Mouse (Mus musculus) hindbrain, postnatal 0 days (tissue): ENCODE measurements around the gene Cplx2. TPM values are rescaled to one million over a fixed set of nuclear protein-coding genes. Genes with fewer than 3 reads are reported as not detected.

Experiments used
- ATAC-seq: fragments of 200-750 bp; cut with Nextera tagmentation; 2 replicates; pipeline ENCODE4 v1.8.0; 2017; ENCODE audit warnings: mild to moderate bottlenecking, moderate TSS enrichment, moderate library complexity
- DNase-seq: peaks from one replicate; pipeline ENCODE4 v3.0.0-alpha.2; 2015; ENCODE audit warnings: low spot score
- H3K27ac ChIP-seq: fragments of 300-500 bp; sonication (generic); 2 replicates; pipeline ENCODE4 v1.5.1; 2014; ENCODE audit warnings: mild to moderate bottlenecking
- H3K27me3 ChIP-seq: fragments of 300-500 bp; sonication (generic); 2 replicates; pipeline ENCODE4 v1.6.1; 2014; ENCODE audit warnings: low read length, mixed read lengths; ENCODE audit not compliant: insufficient read depth
- H3K36me3 ChIP-seq: fragments of 300-500 bp; sonication (generic); 2 replicates; pipeline ENCODE4 v1.6.1; 2014; ENCODE audit warnings: low read length, mixed read lengths; ENCODE audit not compliant: insufficient read depth
- H3K4me1 ChIP-seq: fragments of 300-500 bp; sonication (generic); 2 replicates; pipeline ENCODE4 v1.6.1; 2014; ENCODE audit warnings: antibody characterized with exemption, low read length, mixed read lengths; ENCODE audit not compliant: insufficient read depth
- H3K4me2 ChIP-seq: fragments of 300-500 bp; sonication (generic); 2 replicates; pipeline ENCODE4 v1.6.1; 2014; ENCODE audit warnings: low read depth, mild to moderate bottlenecking, low read length, moderate library complexity, mixed read lengths
- H3K4me3 ChIP-seq: fragments of 300-500 bp; sonication (generic); 2 replicates; pipeline ENCODE4 v1.5.1; 2014; ENCODE audit warnings: low read length
- H3K9ac ChIP-seq: fragments of 300-500 bp; sonication (generic); replicated peaks from 2 replicates; pipeline ENCODE4 v1.6.1; 2014; ENCODE audit warnings: mild to moderate bottlenecking, low read length, moderate library complexity, mixed read lengths
- H3K9me3 ChIP-seq: fragments of 300-500 bp; sonication (generic); 2 replicates; pipeline ENCODE4 v1.6.1; 2016; ENCODE audit warnings: low read length, mixed read lengths
- CTCF ChIP-seq: IDR thresholded peaks from 2 replicates; pipeline ENCODE4 v1.5.1; 2016; ENCODE audit warnings: antibody characterized with exemption, control low read depth, low read depth
- WGBS: fragments of 180-500 bp; shearing (Covaris S2); extraction: QIAGEN DNeasy Blood & Tissue Kit; methylation state at CpG from one replicate; pipeline ENCODE4 v1.1.7; 2014; 5-methylcytosine and 5-hydroxymethylcytosine counted together
- polyA plus RNA-seq: library from polyadenylated mRNA; unstranded; fragments of >200 nt; fragmentation: Nextera tagmentation; extraction: Ambion mirVana; gene quantifications from 2 replicates; pipeline ENCODE4 v1.2.1, GENCODE M21; 2015
- total RNA-seq: library from RNA; depleted of rRNA; stranded (reverse); fragments of >200 nt; gene quantifications from 2 replicates; pipeline ENCODE4 v1.2.3, GENCODE M21; 2014

Cplx2 gene
- total and polyA plus RNA-seq, 2 experiments from 2014 or later = 47.4 to 120 TPM

GRCm38 (mm10) chr13:54367758-54368157 is 3.4 kb upstream of the Cplx2 start:
- 66% methylated on average over 6 of the region's 6 CpGs for WGBS
- Histone ChIP-seq H3K36me3 (no peaks in the 10 kb centered on the region), H3K4me2 (no peak overlapping the region), H3K4me1 (peaks cover 14% of the 10 kb centered on the region), H3K9me3 (no peaks in the 10 kb centered on the region), H3K27ac (0 out of 2 replicates have a peak overlapping the region, but pooled peaks have one; percentile 22), H3K9ac (no peak overlapping the region), H3K4me3 (no peak overlapping the region), H3K27me3 (no peaks in the 10 kb centered on the region)
- ATAC-seq (no peak), DNase-seq (peak; percentile 67)
- TF ChIP-seq CTCF = peak; percentile 61

- 61% methylated on average over 9 of the region's 9 CpGs for WGBS
- Histone ChIP-seq H3K4me2 (no peak overlapping the region), H3K27me3 (no peaks in the 10 kb centered on the region), H3K9ac (no peak overlapping the region), H3K9me3 (no peaks in the 10 kb centered on the region), H3K4me3 (no peak overlapping the region), H3K27ac (0 out of 2 replicates have a peak overlapping the region, but pooled peaks have one; percentile 22), H3K36me3 (no peaks in the 10 kb centered on the region), H3K4me1 (peaks cover 14% of the 10 kb centered on the region)
- DNase-seq = no peak
- TF ChIP-seq CTCF = no peak
- no peak for ATAC-seq
Measured at GRCm38 (mm10) chr13:54368181-54368580, 3.0 kb upstream of the Cplx2 start.

GRCm38 (mm10) chr13:54371387-54372330 is 510 bp downstream of the Cplx2 start:
- Histone ChIP-seq H3K27ac (peak overlapping the region; percentile 88), H3K9ac (peak overlapping the region; percentile 73), H3K27me3 (no peaks in the 10 kb centered on the region), H3K4me3 (peak overlapping the region; percentile 53), H3K4me1 (peaks cover 14% of the 10 kb centered on the region), H3K9me3 (no peaks in the 10 kb centered on the region), H3K4me2 (peak overlapping the region; percentile 70), H3K36me3 (no peaks in the 10 kb centered on the region)
- peak; percentile 86 for ATAC-seq
- under 1% methylated on average over 56 of the region's 59 CpGs for WGBS
- TF ChIP-seq CTCF = peak; percentile 54
- peak; percentile 91 for DNase-seq

GRCm38 (mm10) chr13:54372665-54373064 is 1.5 kb downstream of the Cplx2 start:
- 2% methylated on average over 14 of the region's 16 CpGs for WGBS
- no peaks in the 10 kb centered on the region for H3K9me3 ChIP-seq
- peak; percentile 38 for ATAC-seq
- H3K27ac ChIP-seq = peak overlapping the region; percentile 88
- peaks cover 14% of the 10 kb centered on the region for H3K4me1 ChIP-seq
- peak; percentile 90 for DNase-seq
- peak overlapping the region; percentile 73; the same call in 1 of the 2 replicates for H3K9ac ChIP-seq
- no peaks in the 10 kb centered on the region for H3K27me3 ChIP-seq
- peak; percentile 91 for TF ChIP-seq CTCF
- peak overlapping the region; percentile 70 for H3K4me2 ChIP-seq
- no peaks in the 10 kb centered on the region for H3K36me3 ChIP-seq
- peak overlapping the region; percentile 53 for H3K4me3 ChIP-seq

GRCm38 (mm10) chr13:54374106-54374706 is 3.1 kb downstream of the Cplx2 start:
- peak overlapping the region; percentile 28 for H3K9ac ChIP-seq

GRCm38 (mm10) chr13:54375497-54376495 is 4.6 kb downstream of the Cplx2 start:
- DNase-seq (no peak), ATAC-seq (no peak)
- Histone ChIP-seq H3K27ac (no peak overlapping the region), H3K9ac (no peak overlapping the region), H3K9me3 (no peaks in the 10 kb centered on the region), H3K27me3 (no peaks in the 10 kb centered on the region), H3K4me3 (no peak overlapping the region), H3K36me3 (no peaks in the 10 kb centered on the region), H3K4me2 (no peak overlapping the region), H3K4me1 (peaks cover 11% of the 10 kb centered on the region)
- no peak for TF ChIP-seq CTCF
- WGBS = 68% methylated on average over 11 of the region's 11 CpGs

More at GRCm38 (mm10) chr13:54374106-54374706, 3.1 kb downstream of the Cplx2 start:
- H3K4me3 ChIP-seq = no peak overlapping the region
- peak overlapping the region; percentile 51 for H3K27ac ChIP-seq
- H3K4me1 ChIP-seq = peaks cover 14% of the 10 kb centered on the region
- no peaks in the 10 kb centered on the region for H3K36me3 ChIP-seq
- ATAC-seq (no peak), DNase-seq (no peak)
- no peaks in the 10 kb centered on the region for H3K27me3 ChIP-seq
- 27% methylated on average over 9 of the region's 9 CpGs for WGBS
- TF ChIP-seq CTCF = no peak
- no peaks in the 10 kb centered on the region for H3K9me3 ChIP-seq
- H3K4me2 ChIP-seq = peak overlapping the region; percentile 43
